ENCODE assay signal across 8 mouse cellular contexts in genomic region chr3:90447123-90447494, GRCm38 (mm10). TPM values are rescaled to one million over a fixed set of nuclear protein-coding genes. Genes with fewer than 3 reads are reported as not detected.
DNase-seq lines count a peak whose midpoint lies in the region; ATAC-seq and TF ChIP-seq lines count a peak whose summit lies in the region.

No protein-coding gene starts in this region.

- H3K9me3 ChIP-seq in forebrain, embryonic 15.5 days, result no peaks in the 10 kb centered on the region

- 48% methylated on average over 7 of the region's 7 CpGs for WGBS in forebrain, embryonic 15.5 days

- DNase-seq in left cerebral cortex, adult 2 months (ENCODE audit: extremely low spot score in 1 of 2, low spot score in 2 of 2), result no peak
- DNase-seq in left cerebral cortex, postnatal 36 days (ENCODE audit: low spot score in 2 of 2), result no peak
- peak; percentile 55 for DNase-seq in kidney, adult 9 months
- DNase-seq in lung, postnatal 14 days, result peak; percentile 29
- DNase-seq in urinary bladder, postnatal 10 days (ENCODE audit: low spot score), result no peak

- no peak for TF ChIP-seq CTCF in left cerebral cortex, adult 2 months (IDR thresholded peaks at IDR 0.05)

- H3K27me3 ChIP-seq in forebrain, embryonic 15.5 days, result no peaks in the 10 kb centered on the region

- H3K4me1 ChIP-seq in forebrain, embryonic 15.5 days, result peaks cover 12% of the 10 kb centered on the region

- peak overlapping the region; percentile 60 for H3K27ac ChIP-seq in left cerebral cortex, adult 2 months
- H3K27ac ChIP-seq in forebrain, embryonic 15.5 days (replicated peaks), result peak overlapping the region; percentile 73

- H3K4me3 ChIP-seq in left cerebral cortex, adult 2 months, result no peak overlapping the region; the same call in 1 of the 2 replicates
- H3K4me3 ChIP-seq in forebrain, embryonic 15.5 days, result peak overlapping the region; percentile 40

- peak overlapping the region; percentile 62 for H3K4me2 ChIP-seq in forebrain, embryonic 15.5 days (replicated peaks)

- no peaks in the 10 kb centered on the region for H3K36me3 ChIP-seq in forebrain, embryonic 15.5 days

- ATAC-seq in forebrain, embryonic 15.5 days (replicated peaks), result peak; percentile 31; the same call in 1 of the 2 replicates
- no peak for ATAC-seq in CD4-positive, CD25-positive, alpha-beta regulatory T cell, adult 4 months
- no peak for ATAC-seq in monocyte, adult 5-6 weeks (replicated peaks; ENCODE audit: insufficient number of reproducible peaks, low FRiP score, low TSS enrichment, poor library complexity, severe bottlenecking)

- intact Hi-C loops in left cerebral cortex, adult 2 months (cut with DNase I), result no loop called here
- intact Hi-C loops in left cerebral cortex, postnatal 36 days (cut with DNase I), result no loop called here

- H3K9ac ChIP-seq in forebrain, embryonic 15.5 days (replicated peaks), result peak overlapping the region; percentile 47

RNA-seq across cellular contexts. Expression of gene Ints3, which starts 13.7 kb away (rescaled TPM):
- total RNA-seq in left cerebral cortex, adult 2 months (2021), result 10 to 100 TPM; 62.1 to 65.7 TPM
- 10 to 100 TPM; 57.6 to 70.1 TPM for total RNA-seq in left cerebral cortex, postnatal 36 days (2021)
- polyA plus RNA-seq in forebrain, embryonic 15.5 days (2015; fragmentation: Nextera tagmentation; extraction: Ambion mirVana), result 33.6 and 36.5 TPM in 2 replicates
- polyA plus RNA-seq in CD4-positive, CD25-positive, alpha-beta regulatory T cell, adult 4 months (2017; shearing (Covaris generic)), result 10 to 100 TPM; 16.9 to 17.9 TPM
- total RNA-seq in monocyte, adult 5-6 weeks (2017), result 11.7 to 26.5 TPM (median 12.9 TPM) in 3 replicates

RNA-seq across cellular contexts. Expression of gene Npr1, which starts 18.6 kb away (rescaled TPM):
- 1 to 10 TPM; 3.3 TPM for total RNA-seq in left cerebral cortex, adult 2 months (2021)
- 1 to 10 TPM; 2.5 to 4.2 TPM for total RNA-seq in left cerebral cortex, postnatal 36 days (2021)
- 1.6 TPM in 2 replicates for polyA plus RNA-seq in forebrain, embryonic 15.5 days (2015; fragmentation: Nextera tagmentation; extraction: Ambion mirVana)
- not detected for polyA plus RNA-seq in CD4-positive, CD25-positive, alpha-beta regulatory T cell, adult 4 months (2017; shearing (Covaris generic))
- not detected in 3 replicates for total RNA-seq in monocyte, adult 5-6 weeks (2017)

RNA-seq across cellular contexts. Expression of gene Ilf2, which starts 28.8 kb away (rescaled TPM):
- 10 to 100 TPM; 75.1 to 92.3 TPM for total RNA-seq in left cerebral cortex, adult 2 months (2021)
- 10 to 100 TPM; 73.5 to 82.2 TPM for total RNA-seq in left cerebral cortex, postnatal 36 days (2021)
- 333 and 340 TPM in 2 replicates for polyA plus RNA-seq in forebrain, embryonic 15.5 days (2015; fragmentation: Nextera tagmentation; extraction: Ambion mirVana)
- polyA plus RNA-seq in CD4-positive, CD25-positive, alpha-beta regulatory T cell, adult 4 months (2017; shearing (Covaris generic)), result 100 to 1,000 TPM; 113 to 125 TPM
- total RNA-seq in monocyte, adult 5-6 weeks (2017), result 72.4 to 84.1 TPM (median 74.7 TPM) in 3 replicates

RNA-seq across cellular contexts. Expression of gene Snapin, which starts 43.7 kb away (rescaled TPM):
- 10 to 100 TPM; 48.8 to 50.9 TPM for total RNA-seq in left cerebral cortex, adult 2 months (2021)
- 10 to 100 TPM; 52.8 to 54.7 TPM for total RNA-seq in left cerebral cortex, postnatal 36 days (2021)
- 76.1 and 81.8 TPM in 2 replicates for polyA plus RNA-seq in forebrain, embryonic 15.5 days (2015; fragmentation: Nextera tagmentation; extraction: Ambion mirVana)
- 10 to 100 TPM; 60.4 to 65.0 TPM for polyA plus RNA-seq in CD4-positive, CD25-positive, alpha-beta regulatory T cell, adult 4 months (2017; shearing (Covaris generic))
- total RNA-seq in monocyte, adult 5-6 weeks (2017), result 52.4 to 94.4 TPM (median 62.0 TPM) in 3 replicates

RNA-seq across cellular contexts. Expression of gene Slc27a3, which starts 57.4 kb away (rescaled TPM):
- total RNA-seq in left cerebral cortex, adult 2 months (2021), result 1 to 10 TPM; 8.1 to 8.3 TPM
- total RNA-seq in left cerebral cortex, postnatal 36 days (2021), result 1 to 10 TPM; 4.8 to 6.2 TPM
- 18.5 and 18.8 TPM in 2 replicates for polyA plus RNA-seq in forebrain, embryonic 15.5 days (2015; fragmentation: Nextera tagmentation; extraction: Ambion mirVana)
- polyA plus RNA-seq in CD4-positive, CD25-positive, alpha-beta regulatory T cell, adult 4 months (2017; shearing (Covaris generic)), result under 1 TPM in 1 of 2 experiments, not detected in 1; 0.19 TPM
- total RNA-seq in monocyte, adult 5-6 weeks (2017), result 2.1 TPM in 1 of 3 replicates, not detected in the others

Comparison
In these comparisons a context has a peak if more than half of its experiments do, and no peak if none do; other contexts are left out.
1. DNase-seq: peak in kidney, adult 9 months (single experiment) and lung, postnatal 14 days (single experiment); none in left cerebral cortex, adult 2 months (0 of 2), left cerebral cortex, postnatal 36 days (0 of 2) and urinary bladder, postnatal 10 days (single experiment).